Mouse (Mus musculus): ENCODE measurements around the gene Tctn3.
"Not testable (repeated sequence)": the region's sequence is repeated elsewhere in the genome, so short reads cannot be mapped to it uniquely, and the experiment has no call there.

Gene Tctn3

DNA sequence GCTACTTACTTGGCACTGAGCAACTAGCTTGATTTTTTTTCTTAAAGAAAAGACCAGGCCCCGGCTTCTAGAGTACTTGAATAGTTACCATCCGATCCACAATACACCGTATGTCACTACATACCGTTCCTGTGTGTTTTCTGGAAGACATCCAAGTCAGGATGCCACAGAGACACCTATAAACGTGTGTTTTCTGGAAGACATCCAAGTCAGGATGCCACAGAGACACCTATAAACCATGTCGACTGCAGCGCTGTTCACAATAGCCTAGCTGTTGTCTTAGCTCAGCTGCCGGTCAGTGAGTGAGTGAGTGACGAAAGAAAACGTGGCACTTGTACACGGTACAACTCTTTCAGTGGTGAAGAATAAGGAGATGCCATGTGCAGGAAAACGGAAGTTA, 13.9 kb upstream of the Tctn3 start:
- DNase-seq (ENCODE audit: low read depth, low spot score), result no peak

DNA sequence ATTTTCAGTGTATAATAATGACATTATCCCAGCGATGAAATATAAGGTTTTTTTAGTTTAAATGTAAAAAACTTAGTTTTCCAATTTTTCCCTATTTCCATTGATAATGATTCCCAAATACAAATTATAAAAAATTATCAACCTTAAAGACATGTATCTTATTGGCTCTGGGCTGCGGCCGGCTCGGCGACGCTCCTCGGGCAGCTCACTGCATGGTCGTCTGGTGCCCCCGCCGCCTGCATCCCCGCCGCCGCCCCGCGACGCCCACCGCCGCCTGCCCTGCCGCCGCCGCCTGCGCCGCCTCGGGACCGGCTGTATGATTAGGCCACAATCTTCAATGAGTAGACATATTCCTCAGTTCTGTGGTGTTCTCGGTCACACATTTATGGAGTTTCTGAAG, 9.6 kb upstream of the Tctn3 start:
- DNase-seq (ENCODE audit: low read depth, low spot score), result not testable (repeated sequence)

DNA sequence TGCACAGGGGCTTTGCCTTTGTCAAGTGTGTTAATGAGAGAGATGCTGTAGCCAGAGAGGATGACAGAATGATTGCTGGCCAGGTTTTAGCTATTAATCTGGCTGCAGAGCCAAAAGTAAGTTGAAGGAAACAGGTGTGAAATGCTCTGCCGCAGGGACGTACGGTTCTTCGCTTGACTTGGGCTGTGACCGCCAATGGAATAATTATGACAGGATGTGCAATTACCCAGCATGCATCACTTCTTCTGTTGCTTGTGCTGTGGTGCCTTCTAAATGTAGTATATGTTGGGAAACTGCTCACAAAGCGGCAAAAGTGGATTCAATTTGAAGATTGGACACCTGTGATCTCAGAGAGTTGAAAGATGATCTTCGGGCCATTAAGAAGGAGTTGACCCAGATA, 4.0 kb upstream of the Tctn3 start:
- no peak for DNase-seq (ENCODE audit: low read depth, low spot score)

DNA sequence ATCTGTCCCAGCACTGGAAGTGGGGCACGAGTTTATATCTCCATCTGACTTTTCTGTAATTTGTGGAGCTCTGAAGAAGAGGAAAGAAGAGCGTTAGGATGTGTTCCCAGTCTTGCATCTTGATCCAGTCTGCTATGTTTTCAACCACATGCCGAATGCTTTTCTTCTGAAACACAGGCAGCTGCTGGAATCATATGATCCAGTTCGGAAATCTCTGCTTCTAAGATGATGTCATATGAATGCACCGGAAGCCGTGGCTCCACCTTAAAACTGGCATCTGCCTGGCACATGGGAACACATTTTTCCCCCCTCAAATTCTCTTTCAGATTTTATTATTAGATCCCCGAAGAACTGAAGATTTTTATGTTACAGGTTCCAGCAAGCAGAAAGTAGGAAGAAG, 2.8 kb upstream of the Tctn3 start:
- no peak for DNase-seq (ENCODE audit: low read depth, low spot score)

DNA sequence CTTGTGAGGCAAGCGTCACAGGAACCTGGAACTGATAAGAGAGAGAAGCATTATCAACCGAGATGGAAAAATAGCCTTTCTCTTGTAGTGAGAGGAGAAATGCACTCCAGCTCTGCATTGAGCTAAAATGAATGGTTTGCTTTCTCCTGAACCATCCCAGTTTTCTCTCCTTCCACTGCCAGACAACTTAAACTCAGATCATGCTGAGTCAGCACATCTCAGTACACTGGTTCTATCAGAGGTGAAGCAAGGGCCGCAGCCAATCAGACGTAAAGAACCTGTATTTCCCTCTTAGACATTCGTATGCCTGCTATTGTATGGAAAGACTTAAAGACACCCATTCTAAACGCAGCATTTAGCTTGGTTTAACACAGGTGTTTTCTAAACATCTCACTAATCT, 4.4 kb downstream of the Tctn3 start:
- DNase-seq (ENCODE audit: low read depth, low spot score), result no peak

DNA sequence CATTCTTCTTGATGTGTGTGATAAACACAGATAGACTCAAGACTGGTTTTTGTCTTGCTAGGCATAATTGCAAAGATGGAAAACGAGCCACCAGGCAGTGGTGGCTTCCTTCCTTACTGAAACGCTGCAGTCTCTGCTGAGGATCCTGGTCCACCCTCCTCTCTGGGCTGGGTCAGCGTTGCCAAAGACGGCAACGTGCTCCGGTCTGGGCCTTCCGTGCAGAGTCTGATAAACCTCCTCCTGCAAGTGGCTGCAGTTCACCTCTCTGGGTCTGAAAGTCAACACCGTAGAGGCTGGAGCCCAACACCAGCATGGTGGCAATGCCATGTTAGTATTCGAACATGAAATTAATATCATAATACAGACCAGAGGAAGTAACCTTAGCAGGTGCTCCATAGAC, 6.8 kb downstream of the Tctn3 start:
- DNase-seq (ENCODE audit: low read depth, low spot score), result no peak

DNA sequence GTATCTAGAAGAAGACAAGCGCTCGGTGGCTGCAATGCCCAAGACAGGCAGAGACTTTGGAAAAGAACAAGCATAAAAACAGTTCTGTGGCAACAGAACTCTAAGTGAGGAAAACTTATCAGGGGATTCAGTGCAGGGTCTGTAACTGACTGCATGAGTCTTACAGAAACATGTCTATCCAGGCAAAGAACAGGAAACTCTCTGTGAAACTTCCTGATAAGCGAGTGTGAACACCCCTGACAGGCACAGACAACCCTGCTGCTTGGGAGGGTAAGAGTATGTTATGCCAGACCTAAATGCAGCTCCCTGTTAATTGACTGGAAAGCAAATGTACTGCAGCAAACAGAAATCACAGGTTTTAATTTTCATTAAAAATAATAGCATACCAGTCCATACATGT, 10.2 kb downstream of the Tctn3 start:
- DNase-seq (ENCODE audit: low read depth, low spot score), result no peak

DNA sequence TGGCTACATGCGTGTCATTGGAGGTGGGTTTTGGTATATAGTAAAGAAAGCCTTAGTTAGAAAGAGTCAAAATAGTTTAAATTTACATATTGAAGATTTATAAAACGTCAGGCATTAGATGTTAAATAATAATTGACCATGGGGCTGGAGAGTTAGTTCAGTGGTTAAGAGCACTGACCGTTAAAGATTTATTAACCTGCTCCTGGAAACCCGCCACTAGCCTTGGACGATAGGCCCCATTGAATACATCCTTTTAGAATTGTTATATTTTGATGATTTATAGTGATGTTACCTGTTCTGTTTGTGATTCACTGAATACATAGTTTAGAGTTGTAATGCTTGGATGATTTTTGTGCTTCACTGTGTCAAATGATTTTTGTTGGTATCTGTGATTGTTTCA, 11.2 kb downstream of the Tctn3 start:
- DNase-seq (ENCODE audit: low read depth, low spot score), result not testable (repeated sequence)

DNA sequence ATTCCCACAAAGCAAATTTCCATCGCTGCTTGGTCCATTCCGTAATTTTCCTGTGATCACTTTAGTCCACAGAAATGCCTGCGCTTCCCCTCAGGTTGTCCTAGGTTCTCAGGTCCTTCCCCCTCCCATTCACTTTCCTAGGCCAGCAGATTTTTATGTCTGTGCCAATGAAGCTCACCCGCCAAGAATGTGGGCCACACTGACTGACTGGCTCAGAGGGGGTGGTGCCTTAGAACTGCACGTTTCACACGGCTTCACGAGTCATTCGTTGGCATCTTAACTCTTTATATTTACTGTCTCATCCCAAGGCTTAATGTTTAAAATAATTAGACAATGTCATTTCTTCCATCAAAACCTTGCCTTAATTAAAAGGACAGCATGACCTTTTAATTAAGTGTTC, 16.2 kb downstream of the Tctn3 start:
- DNase-seq (ENCODE audit: low read depth, low spot score), result no peak

DNA sequence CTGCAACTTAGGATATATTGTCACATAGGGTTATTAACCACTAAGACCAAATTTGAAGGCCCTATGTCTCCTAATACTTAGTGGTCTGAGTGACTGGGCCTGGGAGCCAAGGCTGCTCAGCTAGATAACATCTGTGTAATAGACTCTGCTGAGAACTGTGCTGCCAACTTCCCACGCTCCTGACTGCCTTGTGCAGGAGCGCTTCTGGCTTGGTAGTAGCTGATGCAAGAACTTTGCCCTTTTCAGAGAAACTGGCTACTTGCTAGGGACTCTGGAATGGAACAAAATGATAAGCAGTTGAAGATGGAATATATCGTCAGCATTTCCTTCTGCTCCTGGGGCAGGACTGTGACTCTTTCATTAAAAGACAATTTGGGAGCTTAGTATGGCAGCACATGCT, 16.8 kb downstream of the Tctn3 start:
- no peak for DNase-seq (ENCODE audit: low read depth, low spot score)

DNA sequence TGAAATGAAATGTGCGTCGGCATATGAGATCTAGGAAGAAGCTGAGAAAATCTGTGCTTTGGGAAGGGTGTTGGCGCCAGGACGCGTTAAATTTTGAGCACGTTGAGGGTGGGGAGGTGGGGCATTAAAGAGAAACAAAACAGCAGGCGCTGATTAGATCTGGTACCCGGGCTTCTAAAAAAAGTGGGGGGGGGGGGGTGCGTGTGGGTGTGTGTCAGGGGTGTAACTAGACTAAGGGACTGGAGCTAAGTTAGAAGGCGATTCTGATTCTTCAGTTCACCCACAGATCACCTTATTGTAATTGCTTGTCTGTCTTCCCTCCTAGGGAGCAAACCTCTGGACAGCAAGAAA, 22.5 kb downstream of the Tctn3 start:
- DNase-seq (ENCODE audit: low read depth, low spot score), result no peak

DNA sequence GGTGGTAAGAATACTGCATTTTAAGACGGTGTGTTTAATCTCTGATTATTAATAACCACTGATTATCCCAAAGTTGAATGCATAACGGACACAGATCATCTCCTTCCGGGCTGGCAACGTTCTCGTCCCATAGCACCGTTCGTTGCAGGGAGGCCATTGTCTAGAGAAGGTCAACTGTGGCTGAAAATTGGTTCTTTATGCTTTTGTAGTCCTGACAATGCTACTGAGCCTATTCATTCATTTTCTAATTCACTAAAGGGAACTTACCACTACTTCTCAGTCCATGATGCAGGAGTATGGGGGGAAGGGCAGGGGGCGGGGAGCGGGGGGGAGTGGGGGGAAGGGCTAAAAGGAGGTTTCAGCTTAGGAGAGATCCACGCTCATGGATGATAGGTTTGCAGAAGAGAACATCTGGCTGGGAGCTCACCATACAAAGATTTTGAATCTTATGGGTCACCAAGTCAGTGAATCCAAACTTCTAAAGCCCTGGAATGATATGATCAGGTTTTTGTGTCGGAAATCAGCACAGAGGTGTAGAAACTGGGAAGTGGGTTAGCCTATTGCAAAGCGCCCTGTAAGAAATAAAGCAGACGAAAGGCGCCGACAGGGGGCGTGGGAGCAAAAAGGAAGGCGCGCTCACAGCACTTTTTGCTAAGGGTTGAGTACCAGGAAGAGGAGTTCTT, 23.0 kb downstream of the Tctn3 start:
- DNase-seq (ENCODE audit: low read depth, low spot score), result peak; percentile 93

DNA sequence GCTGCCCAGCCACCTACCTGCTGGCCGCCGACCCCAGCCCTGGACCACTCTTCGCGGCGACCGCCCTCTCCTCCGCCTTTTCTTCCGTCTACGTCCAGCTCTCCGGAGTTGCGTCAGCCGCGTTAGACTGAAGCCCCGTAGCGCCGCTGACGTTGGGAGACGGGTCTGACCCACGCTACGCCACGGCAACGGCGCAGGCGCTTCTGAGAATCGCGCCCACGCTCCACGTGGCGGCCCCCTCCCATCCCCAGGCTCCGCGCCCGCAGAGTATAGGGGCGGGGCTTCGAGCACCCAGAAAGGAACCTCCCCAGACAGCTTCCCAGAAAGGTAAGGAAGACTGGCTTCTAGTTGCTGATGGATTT, 23.8 kb downstream of the Tctn3 start, which contains the start of gene Aldh18a1:
TSS of gene Aldh18a1 (minus strand) at position 171 of the 362 bp plus-strand sequence.
- peak; percentile 97 for DNase-seq (ENCODE audit: low read depth, low spot score)

DNA sequence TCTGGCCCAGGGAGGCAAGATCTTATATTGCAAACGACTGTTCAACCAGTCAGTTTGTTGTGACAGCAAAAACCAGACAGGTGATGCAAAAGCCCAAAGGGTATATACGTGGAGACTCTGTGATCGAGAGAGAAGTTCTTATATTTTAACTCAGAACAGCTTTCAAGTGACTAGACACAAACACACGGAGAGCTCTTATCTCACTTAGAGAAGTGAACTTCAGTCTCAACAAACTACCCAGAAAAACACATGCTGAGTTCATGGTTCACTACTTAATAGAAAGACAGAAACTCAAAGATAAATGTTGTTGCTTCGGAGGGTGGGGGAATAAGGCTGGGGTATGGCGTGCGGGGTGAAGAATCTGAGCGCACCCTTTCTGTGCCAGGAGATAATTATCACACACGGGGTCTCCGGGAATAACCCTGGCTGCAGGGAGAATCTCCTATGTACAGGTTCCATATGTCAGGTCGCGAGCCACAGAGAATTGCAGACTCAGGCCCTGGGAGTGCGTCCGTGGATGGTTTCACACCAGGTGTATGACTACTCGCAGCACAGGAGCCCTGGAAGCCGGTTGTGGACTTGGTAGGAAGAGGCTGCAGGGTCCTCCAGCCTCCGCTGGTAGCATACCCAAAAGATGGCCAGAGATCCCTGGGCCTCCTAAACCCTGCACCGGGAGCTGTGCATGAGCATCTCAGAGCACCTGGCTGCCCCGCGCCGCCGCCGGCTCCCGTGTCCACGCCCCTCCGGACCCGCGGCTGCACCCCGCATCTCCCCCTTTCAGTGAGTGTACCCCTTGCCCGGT, 24.3 kb downstream of the Tctn3 start:
- no peak for DNase-seq (ENCODE audit: low read depth, low spot score)

DNA sequence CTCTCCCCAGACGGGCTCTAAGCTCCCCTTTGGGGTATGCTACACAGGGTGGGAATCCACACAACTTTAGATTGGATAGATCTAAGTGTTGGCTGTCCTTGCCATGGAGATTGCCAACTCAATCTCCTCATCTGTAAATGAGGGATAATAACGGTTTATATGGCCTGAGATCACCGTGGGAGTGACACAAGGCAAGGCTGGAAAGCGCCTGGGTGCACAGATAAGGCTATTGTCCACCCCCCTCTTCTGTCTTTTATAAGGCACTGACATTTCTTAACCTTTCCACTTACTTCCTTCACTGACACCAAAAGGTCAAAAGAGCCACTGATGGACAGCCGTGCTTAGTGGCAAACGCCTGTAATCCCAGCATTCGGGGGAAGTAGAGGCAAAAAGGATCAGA, 25.1 kb downstream of the Tctn3 start:
- DNase-seq (ENCODE audit: low read depth, low spot score), result no peak

DNA sequence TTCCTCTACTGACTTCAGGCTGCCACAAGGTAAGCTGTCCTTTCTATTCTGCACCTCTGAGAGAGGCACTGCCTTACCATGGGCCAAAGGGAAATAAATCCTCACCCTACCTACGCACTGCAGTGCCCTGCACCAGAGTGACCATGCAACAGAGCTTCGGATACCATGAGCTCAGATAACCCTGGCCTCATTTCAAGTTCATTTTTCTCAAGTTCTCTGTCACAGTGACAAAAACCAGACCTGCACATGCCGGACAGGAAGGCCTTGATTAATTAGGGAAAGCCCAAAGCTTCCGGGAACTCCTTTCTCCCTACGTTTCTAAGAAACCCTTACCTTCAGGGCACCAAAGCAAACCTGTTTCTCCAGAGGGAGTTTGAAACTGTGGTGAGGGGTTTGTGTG, 30.4 kb downstream of the Tctn3 start:
- DNase-seq (ENCODE audit: low read depth, low spot score), result no peak

DNA sequence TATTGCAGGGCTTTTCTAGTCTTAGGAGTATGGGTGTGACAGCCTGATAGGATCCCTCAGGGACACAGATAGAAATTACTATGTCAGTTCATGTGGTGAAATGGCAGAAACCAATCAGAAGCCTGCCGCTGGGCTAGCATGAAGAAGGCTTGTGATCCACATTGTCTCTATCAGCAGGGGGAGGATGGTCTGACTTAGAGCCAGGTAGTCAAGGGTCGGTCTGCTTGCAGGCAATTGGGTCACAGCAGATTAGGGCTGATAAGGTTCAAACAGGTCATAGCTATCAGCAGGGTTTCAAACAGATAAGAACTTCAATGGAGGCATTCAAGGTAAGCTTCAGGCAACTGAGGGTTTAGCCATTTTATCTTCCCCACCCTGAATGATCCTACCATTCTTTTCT, 31.1 kb downstream of the Tctn3 start:
- DNase-seq (ENCODE audit: low read depth, low spot score), result no peak

DNA sequence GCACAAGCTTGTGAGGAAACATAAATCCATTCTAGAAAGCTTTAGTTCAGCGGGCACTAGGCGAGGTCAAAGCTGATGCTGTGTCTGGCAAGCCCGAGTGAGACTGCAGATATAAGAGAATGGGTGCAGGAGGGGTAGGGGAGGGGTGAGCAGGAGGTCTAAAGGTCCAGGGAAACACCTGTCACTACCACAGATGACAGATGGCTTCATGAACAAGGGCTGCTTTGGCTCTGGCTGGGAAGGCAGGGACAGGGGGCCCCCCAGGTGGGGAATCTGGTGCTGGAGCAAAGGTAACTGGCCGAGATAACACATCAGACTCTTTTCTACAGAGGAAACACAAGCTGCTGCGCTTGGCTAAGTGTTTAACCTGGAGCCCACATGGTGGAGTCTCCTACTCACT, 36.6 kb downstream of the Tctn3 start:
- no peak for DNase-seq (ENCODE audit: low read depth, low spot score)

DNA sequence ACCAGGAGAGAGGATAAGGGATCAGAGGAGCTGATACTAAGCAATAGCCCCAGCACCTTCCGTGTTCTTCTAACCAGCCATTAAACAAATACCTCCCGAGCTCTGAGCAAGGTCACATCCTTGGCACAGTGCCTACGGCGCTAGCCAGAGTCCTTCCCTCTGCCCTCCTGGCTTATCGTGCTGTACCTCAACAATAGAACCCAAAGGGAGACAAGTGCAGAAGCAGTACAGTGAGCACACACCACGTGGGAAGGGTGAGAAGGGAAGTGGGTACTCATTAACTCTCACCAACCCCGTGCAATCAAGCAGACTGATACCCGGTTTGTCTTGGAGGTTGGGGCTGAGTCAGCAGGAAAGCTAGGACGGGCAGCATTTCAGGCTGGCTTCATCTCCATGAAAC, 41.3 kb downstream of the Tctn3 start:
- DNase-seq (ENCODE audit: low read depth, low spot score), result no peak

DNA sequence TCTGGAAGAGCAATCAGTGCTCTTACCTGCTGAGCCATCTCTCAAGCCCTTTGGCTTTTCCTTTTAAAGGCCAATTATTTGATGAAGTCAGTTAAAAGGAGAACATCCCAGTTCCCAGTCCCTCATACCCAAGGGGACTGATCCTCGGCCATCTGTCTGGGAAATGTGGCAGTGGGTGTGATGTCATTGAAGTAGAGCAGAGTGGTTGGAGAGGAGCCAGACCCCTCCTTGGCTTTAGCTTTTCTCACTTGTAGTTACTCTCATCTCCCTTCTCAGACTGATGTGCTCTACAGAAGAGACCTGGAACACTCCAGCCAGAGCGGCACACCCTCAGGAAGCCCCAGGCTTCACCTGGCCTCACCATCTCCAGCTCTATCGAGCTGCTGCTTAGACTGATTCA, 44.4 kb downstream of the Tctn3 start:
- no peak for DNase-seq (ENCODE audit: low read depth, low spot score)

DNA sequence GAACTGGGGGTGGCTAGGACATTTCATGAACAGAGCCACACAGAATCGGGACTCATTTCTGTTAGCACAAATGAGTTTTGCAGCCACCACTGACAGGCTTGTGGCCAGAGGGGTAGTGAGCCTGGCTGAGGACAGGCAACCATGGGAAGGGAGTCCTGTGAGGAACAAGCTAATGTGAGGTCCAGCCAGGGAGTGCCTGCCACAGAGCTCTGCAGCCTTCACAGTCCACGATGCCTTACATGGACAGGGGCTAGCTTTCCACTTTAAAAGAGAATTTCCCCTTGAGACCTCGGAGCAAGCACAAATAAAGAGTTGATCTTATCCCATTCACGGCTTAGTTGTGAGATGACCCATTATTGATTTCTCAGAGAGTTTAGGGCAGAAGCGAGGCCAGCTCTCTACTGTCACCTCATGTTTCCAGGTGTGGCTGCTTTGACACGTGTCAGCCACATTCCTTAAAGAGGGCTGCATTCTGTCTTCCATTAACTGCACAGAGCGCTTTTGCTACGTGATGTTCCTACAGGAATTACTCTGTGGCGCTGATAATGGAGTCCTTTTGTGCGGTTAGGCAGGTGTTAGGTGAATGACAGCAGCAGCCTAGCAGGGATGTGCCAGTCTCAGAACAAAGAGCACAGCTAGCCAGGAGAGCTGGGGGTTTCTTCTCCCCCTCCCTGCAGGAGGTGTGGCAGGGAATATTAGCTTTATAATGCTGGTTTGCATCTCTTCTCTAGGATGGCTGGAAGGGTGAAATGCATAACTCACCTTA, 48.0 kb downstream of the Tctn3 start:
- DNase-seq (ENCODE audit: low read depth, low spot score), result no peak

DNA sequence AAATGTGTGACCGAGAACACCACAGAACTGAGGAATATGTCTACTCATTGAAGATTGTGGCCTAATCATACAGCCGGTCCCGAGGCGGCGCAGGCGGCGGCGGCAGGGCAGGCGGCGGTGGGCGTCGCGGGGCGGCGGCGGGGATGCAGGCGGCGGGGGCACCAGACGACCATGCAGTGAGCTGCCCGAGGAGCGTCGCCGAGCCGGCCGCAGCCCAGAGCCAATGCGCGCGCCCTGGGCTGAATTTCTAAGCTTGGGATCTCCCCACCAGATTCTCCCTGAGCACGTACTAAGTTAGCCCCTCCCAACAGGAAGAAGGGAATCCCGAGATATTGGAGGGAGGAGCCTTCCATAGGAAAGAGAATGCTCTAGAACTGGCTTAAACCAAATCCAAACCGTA, 50.5 kb downstream of the Tctn3 start:
- not testable (repeated sequence) for DNase-seq (ENCODE audit: low read depth, low spot score)

DNA sequence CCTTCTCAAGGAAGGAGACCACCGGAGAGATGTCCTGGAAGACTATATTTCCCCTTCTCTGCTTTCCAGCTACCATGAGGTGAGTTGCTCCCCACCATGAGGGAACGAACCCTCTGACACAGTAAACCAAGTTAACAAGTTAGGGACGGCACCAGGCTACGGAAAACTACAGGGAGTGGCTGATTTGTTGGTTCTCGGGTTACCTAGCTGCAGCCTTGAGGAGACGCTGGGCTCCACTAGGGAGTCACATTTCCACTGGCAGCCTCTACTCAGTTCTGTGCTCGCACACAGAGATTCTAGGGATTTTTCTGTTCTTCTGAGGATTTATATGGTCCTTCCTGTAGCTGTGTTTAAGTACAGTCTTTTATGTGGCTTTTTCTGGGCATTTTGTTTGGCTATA, 56.0 kb downstream of the Tctn3 start:
- DNase-seq (ENCODE audit: low read depth, low spot score), result no peak

Measured in ZHBTc4 (cell line).